Mouse (Mus musculus) B cell, adult (primary cell): ENCODE measurements around the gene 9430015G10Rik. TPM values are rescaled to one million over a fixed set of nuclear protein-coding genes. Genes with fewer than 3 reads are reported as not detected.

ENCODE experiments used
- total RNA-seq: library from RNA; stranded (reverse); gene quantifications from 4 replicates; pipeline ENCODE4 v1.2.4, GENCODE M21; 2023; ENCODE audit not compliant: inconsistent age

9430015G10Rik gene
- 49.2 to 80.5 TPM (median 61.4 TPM) in 4 replicates for total RNA-seq

GRCm38 (mm10) chr4:156109570-156110331 is at the start of gene 9430015G10Rik:
Gene 9430015G10Rik (plus strand): TSS chr4:156109982.

GRCm38 (mm10) chr4:156130436-156130835 is 20.7 kb downstream of the 9430015G10Rik start, which contains the start of gene Rnf223:
Gene Rnf223 (plus strand): TSS chr4:156130513.

Other genes with a start within 250 kb of the 9430015G10Rik start
- gene Tas1r3, start 246.6 kb upstream of the 9430015G10Rik start, total RNA-seq, result 0.55 to 1.4 TPM (median 1.0 TPM) in 4 replicates
- 5.7 to 9.4 TPM (median 8.1 TPM) in 4 replicates for gene Cptp, start 240.5 kb upstream of the 9430015G10Rik start, total RNA-seq
- gene Ints11, start 240.4 kb upstream of the 9430015G10Rik start, total RNA-seq, result 44.3 to 52.8 TPM (median 52.3 TPM) in 4 replicates
- 21.1 to 25.0 TPM (median 23.6 TPM) in 4 replicates for gene Pusl1, start 218.2 kb upstream of the 9430015G10Rik start, total RNA-seq
- 66.3 to 71.7 TPM (median 69.2 TPM) in 4 replicates for gene Acap3, start 218.2 kb upstream of the 9430015G10Rik start, total RNA-seq
- 98.2 to 110 TPM (median 106 TPM) in 4 replicates for gene Ube2j2, start 166.2 kb upstream of the 9430015G10Rik start, total RNA-seq
- gene C1qtnf12, start 147.7 kb upstream of the 9430015G10Rik start, total RNA-seq, result 1.6 to 3.1 TPM (median 2.1 TPM) in 4 replicates
- 2.3 to 3.4 TPM (median 2.8 TPM) in 4 replicates for gene B3galt6, start 117.3 kb upstream of the 9430015G10Rik start, total RNA-seq
- 120 to 134 TPM (median 127 TPM) in 4 replicates for gene Sdf4, start 117.1 kb upstream of the 9430015G10Rik start, total RNA-seq
- 6.0 to 9.5 TPM (median 7.1 TPM) in 4 replicates for gene Tnfrsf4, start 96.1 kb upstream of the 9430015G10Rik start, total RNA-seq
- 13.5 to 16.3 TPM (median 14.2 TPM) in 4 replicates for gene Tnfrsf18, start 83.8 kb upstream of the 9430015G10Rik start, total RNA-seq
- gene Ttll10, start 50.6 kb upstream of the 9430015G10Rik start, total RNA-seq, result not detected in 4 replicates
- gene Rnf223, start 20.5 kb downstream of the 9430015G10Rik start, total RNA-seq, result 0.67 to 1.3 TPM (median 0.90 TPM) in 4 replicates
- 2.6 to 4.3 TPM (median 3.5 TPM) in 4 replicates for gene Agrn, start 87.5 kb downstream of the 9430015G10Rik start, total RNA-seq
- 5.4 to 10.8 TPM (median 7.2 TPM) in 4 replicates for gene Isg15, start 90.8 kb downstream of the 9430015G10Rik start, total RNA-seq
- gene AW011738, start 93.3 kb downstream of the 9430015G10Rik start, total RNA-seq, result 8.0 to 11.2 TPM (median 9.5 TPM) in 4 replicates
- gene Perm1, start 105.9 kb downstream of the 9430015G10Rik start, total RNA-seq, result 0.32 to 0.58 TPM (median 0.39 TPM) in 3 of 4 replicates, not detected in the other
- 39.6 to 41.2 TPM (median 39.8 TPM) in 4 replicates for gene Plekhn1, start 124.9 kb downstream of the 9430015G10Rik start, total RNA-seq
- gene Noc2l, start 126.0 kb downstream of the 9430015G10Rik start, total RNA-seq, result 91.6 to 108 TPM (median 97.3 TPM) in 4 replicates
- 6.6 to 11.7 TPM (median 9.7 TPM) in 4 replicates for gene Samd11, start 145.7 kb downstream of the 9430015G10Rik start, total RNA-seq
- gene Vmn2r-ps159, start 221.1 kb downstream of the 9430015G10Rik start, total RNA-seq, result not detected in 4 replicates